Mouse (Mus musculus) lung, postnatal 0 days (tissue): ENCODE measurements around the gene Aph1a. TPM values are rescaled to one million over a fixed set of nuclear protein-coding genes. Genes with fewer than 3 reads are reported as not detected.
"Not testable (repeated sequence)": the region's sequence is repeated elsewhere in the genome, so short reads cannot be mapped to it uniquely, and the experiment has no call there.

Source experiments
- ATAC-seq: fragments of 200-750 bp; cut with Nextera tagmentation; 2 replicates; pipeline ENCODE4 v1.8.0; 2017; ENCODE audit warnings: moderate library complexity
- DNase-seq: peaks from one replicate; pipeline ENCODE4 v3.0.0-alpha.2; 2016; ENCODE audit warnings: low spot score
- H3K27ac ChIP-seq: fragments of 300-500 bp; sonication (generic); 2 replicates; pipeline ENCODE4 v1.5.1; 2014; ENCODE audit warnings: antibody characterized with exemption, mild to moderate bottlenecking, low read length, mixed read lengths
- H3K27me3 ChIP-seq: fragments of 300-500 bp; sonication (generic); replicated peaks from 2 replicates; pipeline ENCODE4 v1.6.1; 2014; ENCODE audit warnings: low read length, mixed read lengths; ENCODE audit not compliant: insufficient read depth
- H3K36me3 ChIP-seq: fragments of 300-500 bp; sonication (generic); 2 replicates; pipeline ENCODE4 v1.6.1; 2014; ENCODE audit warnings: low read length, mixed read lengths; ENCODE audit not compliant: insufficient read depth
- H3K4me1 ChIP-seq: fragments of 300-500 bp; sonication (generic); 2 replicates; pipeline ENCODE4 v1.6.1; 2014; ENCODE audit warnings: antibody characterized with exemption, low read depth, low read length, mixed read lengths; ENCODE audit not compliant: insufficient read depth
- H3K4me2 ChIP-seq: fragments of 300-500 bp; sonication (generic); replicated peaks from 2 replicates; pipeline ENCODE4 v1.6.1; 2014; ENCODE audit warnings: low read depth, mild to moderate bottlenecking, low read length, moderate library complexity, mixed read lengths
- H3K4me3 ChIP-seq: fragments of 300-500 bp; sonication (generic); 2 replicates; pipeline ENCODE4 v1.5.1; 2014; ENCODE audit warnings: low read depth, low read length
- H3K9ac ChIP-seq: fragments of 300-500 bp; sonication (generic); replicated peaks from 2 replicates; pipeline ENCODE4 v1.6.1; 2014; ENCODE audit warnings: low read depth, mild to moderate bottlenecking
- H3K9me3 ChIP-seq: fragments of 300-500 bp; sonication (generic); 2 replicates; pipeline ENCODE4 v1.6.1; 2016; ENCODE audit warnings: low read length, mixed read lengths
- CTCF ChIP-seq: IDR thresholded peaks from 2 replicates; pipeline ENCODE4 v1.5.1; 2016; ENCODE audit warnings: antibody characterized with exemption, mild to moderate bottlenecking
- EP300 ChIP-seq: IDR thresholded peaks from 2 replicates; pipeline ENCODE4 v1.6.1; 2016; ENCODE audit warnings: antibody characterized with exemption, mild to moderate bottlenecking, control low read depth
- WGBS: fragments of 180-500 bp; shearing (Covaris S2); extraction: QIAGEN DNeasy Blood & Tissue Kit; methylation state at CpG from one replicate; pipeline ENCODE4 v1.1.7; 2014; 5-methylcytosine and 5-hydroxymethylcytosine counted together
- polyA plus RNA-seq: library from polyadenylated mRNA; unstranded; fragments of >200 nt; fragmentation: Nextera tagmentation; extraction: Ambion mirVana; gene quantifications from 2 replicates; pipeline ENCODE4 v1.2.1, GENCODE M21; 2015

Aph1a gene
- polyA plus RNA-seq, 1 experiment from 2014 or later, result 48.6 TPM

- no peaks in the 10 kb centered on the region for H3K27me3 ChIP-seq
- TF ChIP-seq CTCF (no peak), EP300 (no peak)
- H3K36me3 ChIP-seq, result 0 out of 2 replicates have a peak, but pooled peaks cover 3% of the 10 kb centered on the region
- no peak for ATAC-seq
- peak overlapping the region; percentile 46; the same call in 1 of the 2 replicates for H3K9ac ChIP-seq
- H3K4me1 ChIP-seq, result 0 out of 2 replicates have a peak, but pooled peaks cover 2% of the 10 kb centered on the region
- peak overlapping the region; percentile 34 for H3K4me3 ChIP-seq
- 28% methylated on average over 11 of the region's 11 CpGs for WGBS
- peak overlapping the region; percentile 68 for H3K4me2 ChIP-seq
- no peaks in the 10 kb centered on the region for H3K9me3 ChIP-seq
- DNase-seq, result peak; percentile 44
- H3K27ac ChIP-seq, result peak overlapping the region; percentile 89
Measured at GRCm38 (mm10) chr3:95892066-95893052, 1.4 kb upstream of the Aph1a start.

- no peak for DNase-seq
- Histone ChIP-seq H3K27me3 (no peaks in the 10 kb centered on the region), H3K9ac (no peak overlapping the region; the same call in 1 of the 2 replicates), H3K4me2 (peak overlapping the region; percentile 68), H3K36me3 (peaks cover 4% of the 10 kb centered on the region), H3K27ac (peak overlapping the region; percentile 89), H3K4me1 (0 out of 2 replicates have a peak, but pooled peaks cover 2% of the 10 kb centered on the region), H3K9me3 (no peaks in the 10 kb centered on the region), H3K4me3 (peak overlapping the region; percentile 58)
- TF ChIP-seq EP300 (0 out of 2 replicates have a peak, but pooled peaks have one; percentile 61), CTCF (no peak)
- peak; percentile 55 for ATAC-seq
- WGBS, result 13% methylated on average over 7 of the region's 7 CpGs
Measured at GRCm38 (mm10) chr3:95893126-95893525, 643 bp upstream of the Aph1a start.

- Histone ChIP-seq H3K27me3 (no peaks in the 10 kb centered on the region), H3K4me2 (peak overlapping the region; percentile 68), H3K4me3 (peak overlapping the region; percentile 58), H3K9me3 (no peaks in the 10 kb centered on the region), H3K9ac (peak overlapping the region; percentile 65), H3K36me3 (peaks cover 4% of the 10 kb centered on the region), H3K27ac (peak overlapping the region; percentile 93), H3K4me1 (0 out of 2 replicates have a peak, but pooled peaks cover 2% of the 10 kb centered on the region)
- TF ChIP-seq EP300 (peak; percentile 24; the same call in 1 of the 2 replicates), CTCF (no peak)
- peak; percentile 15 for ATAC-seq
- DNase-seq, result peak; percentile 65
- 2% methylated on average over 15 of the region's 16 CpGs for WGBS
Measured at GRCm38 (mm10) chr3:95894317-95895160, 770 bp downstream of the Aph1a start.

GRCm38 (mm10) chr3:95895501-95895900, 1.7 kb downstream of the Aph1a start:
- not testable (repeated sequence) for ATAC-seq, H3K36me3 ChIP-seq, H3K27ac ChIP-seq, H3K27me3 ChIP-seq, DNase-seq, H3K9me3 ChIP-seq, H3K4me3 ChIP-seq, H3K9ac ChIP-seq, H3K4me1 ChIP-seq
- 81% methylated on average over 7 of the region's 7 CpGs for WGBS
- H3K4me2 ChIP-seq, result 0 out of 2 replicates have a peak overlapping the region, but pooled peaks have one; percentile 68

GRCm38 (mm10) chr3:95899800-95900524, 6.2 kb downstream of the Aph1a start:
- H3K4me2 ChIP-seq, result no peak overlapping the region
- peaks cover 4% of the 10 kb centered on the region for H3K36me3 ChIP-seq
- ATAC-seq (no peak), DNase-seq (no peak)
- WGBS, result 70% methylated on average over 13 of the region's 13 CpGs
- no peak overlapping the region for H3K9ac ChIP-seq
- H3K4me3 ChIP-seq, result no peak overlapping the region
- H3K4me1 ChIP-seq, result peaks cover 10% of the 10 kb centered on the region; the same call in 1 of the 2 replicates
- 0 out of 2 replicates have a peak, but pooled peaks cover 4% of the 10 kb centered on the region for H3K27me3 ChIP-seq
- TF ChIP-seq EP300 (no peak), CTCF (no peak)
- no peaks in the 10 kb centered on the region for H3K9me3 ChIP-seq
- H3K27ac ChIP-seq, result no peak overlapping the region
